Mouse (Mus musculus): Measurements from ENCODE around the gene Kcnab2.

Kcnab2 gene

GRCm38 (mm10) chr4:152477466-152478223 lies at the start of gene Kcnab2:
Gene Kcnab2 (minus strand): TSS chr4:152477871.
- peak; percentile 93 for DNase-seq (ENCODE audit: low read depth)

- DNase-seq (ENCODE audit: low read depth) = peak; percentile 33
Observed at GRCm38 (mm10) chr4:152520083-152520482, 42.4 kb upstream of the Kcnab2 start.

DNA sequence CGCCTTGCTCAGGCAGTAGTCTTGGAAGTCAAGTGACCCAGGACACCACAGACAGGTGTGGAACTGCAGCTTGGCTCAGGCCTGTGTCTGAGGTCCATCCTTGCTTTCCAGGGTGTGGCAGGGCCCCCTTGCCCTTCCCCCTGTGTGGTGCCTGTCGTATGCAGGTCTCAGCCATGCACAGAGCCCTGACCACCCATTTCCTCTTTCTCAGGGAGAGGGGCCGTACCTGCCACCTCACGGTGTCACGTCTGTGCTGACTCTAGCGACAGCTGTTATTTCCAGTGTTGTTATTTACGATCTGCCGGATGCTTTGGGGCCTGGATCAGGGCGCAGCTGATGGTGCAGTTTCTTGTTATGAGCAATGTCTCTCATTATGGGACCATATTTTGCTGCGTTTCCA lies 41.4 kb upstream of the Kcnab2 start:
- no peak for DNase-seq (ENCODE audit: low read depth)

DNA sequence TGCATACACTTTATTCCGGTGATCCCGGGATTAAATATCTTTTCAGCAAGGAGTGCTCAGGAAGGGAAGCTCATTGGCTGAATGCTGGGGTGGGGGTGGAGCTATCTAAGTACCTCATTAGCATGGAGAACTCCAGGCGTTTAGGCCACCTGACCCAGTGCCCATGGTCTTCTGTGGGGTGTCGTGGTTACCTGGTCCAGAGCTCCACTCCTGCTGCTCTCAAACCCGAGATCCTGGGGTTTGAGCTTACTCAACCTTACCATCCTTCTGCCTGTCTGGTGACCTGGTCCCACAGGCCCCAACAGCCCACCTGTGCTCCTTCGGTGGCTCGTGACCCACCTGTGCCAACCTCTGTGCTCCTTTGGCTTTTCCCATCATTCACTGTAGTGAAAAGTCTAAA lies 37.2 kb upstream of the Kcnab2 start:
- DNase-seq (ENCODE audit: low read depth) = no peak

GRCm38 (mm10) chr4:152512221-152512925 lies 34.7 kb upstream of the Kcnab2 start:
- no peak for DNase-seq (ENCODE audit: low read depth)

- DNase-seq (ENCODE audit: low read depth) = no peak
Observed at GRCm38 (mm10) chr4:152494360-152494879, 16.7 kb upstream of the Kcnab2 start.

- DNase-seq (ENCODE audit: low read depth) = peak; percentile 49
Observed at GRCm38 (mm10) chr4:152491250-152491899, 13.7 kb upstream of the Kcnab2 start.

- no peak for DNase-seq (ENCODE audit: low read depth)
Observed at GRCm38 (mm10) chr4:152490311-152490710, 12.6 kb upstream of the Kcnab2 start.

GRCm38 (mm10) chr4:152488046-152488445 lies 10.4 kb upstream of the Kcnab2 start:
- DNase-seq (ENCODE audit: low read depth) = no peak

DNA sequence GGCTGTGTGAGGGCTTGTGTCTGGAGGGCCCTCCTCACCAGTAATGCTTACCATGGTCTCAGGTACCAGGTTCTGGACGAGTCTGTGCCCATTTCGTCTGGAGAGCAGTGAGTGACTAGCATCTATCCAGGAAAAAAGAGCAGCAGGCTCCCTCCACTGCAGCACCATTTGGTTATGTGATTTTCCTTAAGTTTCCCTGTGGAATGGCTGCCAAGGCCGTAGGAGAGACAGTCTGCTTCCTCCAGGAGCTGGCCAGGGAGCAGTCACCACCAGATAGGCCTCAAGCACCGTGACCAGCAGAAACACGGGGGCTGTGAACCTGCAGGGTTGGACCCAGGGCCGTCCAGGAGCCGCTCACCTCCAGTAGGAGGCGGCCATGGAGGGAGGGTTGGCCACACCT lies 2.8 kb upstream of the Kcnab2 start:
- no peak for DNase-seq (ENCODE audit: low read depth)

DNA sequence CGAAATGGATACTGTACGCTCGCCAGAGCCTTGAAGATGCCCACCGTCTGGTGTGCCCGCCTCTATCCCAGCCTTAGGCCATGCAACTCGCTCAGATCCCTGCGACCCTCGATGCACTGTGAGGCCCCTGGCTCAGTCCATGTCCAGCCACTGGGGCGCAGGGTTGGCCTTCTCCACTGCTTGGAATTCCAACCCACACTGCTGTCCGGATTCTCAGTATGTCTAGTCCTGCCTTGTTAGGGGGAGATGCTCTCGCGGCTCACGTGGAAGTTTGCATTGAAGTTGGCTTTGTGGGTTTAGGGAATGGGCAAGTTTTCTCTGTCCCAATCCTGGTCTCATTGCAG lies 525 bp upstream of the Kcnab2 start:
- no peak for DNase-seq (ENCODE audit: low read depth)

DNA sequence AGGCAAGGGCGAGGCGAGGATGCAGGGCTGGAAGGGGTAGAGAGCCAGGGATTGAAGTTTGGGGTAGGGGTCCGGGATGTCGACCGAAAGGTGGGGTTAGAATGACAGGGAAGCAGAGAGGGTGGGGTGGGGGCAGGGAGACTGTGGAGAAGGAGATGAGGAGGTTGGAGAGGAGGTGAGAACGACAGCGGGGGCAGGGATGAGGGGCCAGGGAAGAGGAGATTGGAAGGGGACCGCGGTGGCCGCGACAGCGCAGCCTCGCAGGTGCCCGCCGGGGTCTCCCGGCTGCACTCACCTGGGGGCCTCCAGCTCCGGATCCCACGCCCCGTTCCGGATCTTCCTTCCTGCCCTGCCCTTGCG lies 585 bp downstream of the Kcnab2 start:
- no peak for DNase-seq (ENCODE audit: low read depth)

DNA sequence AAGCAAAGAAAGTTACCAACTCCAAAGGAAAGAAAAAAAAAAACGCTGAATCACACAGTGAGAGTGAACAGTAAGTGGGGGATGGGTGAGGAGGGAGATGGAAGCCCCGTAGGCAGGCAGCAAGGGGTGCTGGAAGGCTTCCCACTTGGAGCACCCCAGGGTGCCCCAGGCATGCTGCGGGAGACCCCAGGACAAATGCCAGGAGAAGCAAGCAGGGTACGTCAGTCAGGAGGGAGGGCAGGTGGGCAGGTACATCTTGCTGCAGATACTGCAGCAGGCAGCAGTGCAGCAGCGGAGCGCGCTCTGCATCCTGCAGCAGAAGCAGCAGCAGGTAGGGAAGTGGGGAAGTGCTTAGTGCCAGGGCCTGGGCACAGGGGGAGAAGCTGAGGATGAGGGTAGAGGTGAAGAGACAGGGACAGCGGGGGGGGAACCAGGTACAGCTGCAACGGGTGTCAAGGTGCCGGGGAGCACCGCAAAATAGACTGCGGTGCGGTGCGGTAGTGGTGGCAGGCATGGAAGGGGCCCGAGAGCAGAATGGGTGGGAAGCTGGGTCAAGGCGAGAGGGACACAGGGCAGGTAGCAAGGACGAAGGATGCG lies 1.1 kb downstream of the Kcnab2 start, which contains the start of gene Nphp4:
Gene Nphp4, plus strand, starts transcription at position 280 of the 597 bp plus-strand sequence.
- DNase-seq (ENCODE audit: low read depth) = no peak

- no peak for DNase-seq (ENCODE audit: low read depth)
Observed at GRCm38 (mm10) chr4:152475941-152476340, 1.7 kb downstream of the Kcnab2 start.

DNA sequence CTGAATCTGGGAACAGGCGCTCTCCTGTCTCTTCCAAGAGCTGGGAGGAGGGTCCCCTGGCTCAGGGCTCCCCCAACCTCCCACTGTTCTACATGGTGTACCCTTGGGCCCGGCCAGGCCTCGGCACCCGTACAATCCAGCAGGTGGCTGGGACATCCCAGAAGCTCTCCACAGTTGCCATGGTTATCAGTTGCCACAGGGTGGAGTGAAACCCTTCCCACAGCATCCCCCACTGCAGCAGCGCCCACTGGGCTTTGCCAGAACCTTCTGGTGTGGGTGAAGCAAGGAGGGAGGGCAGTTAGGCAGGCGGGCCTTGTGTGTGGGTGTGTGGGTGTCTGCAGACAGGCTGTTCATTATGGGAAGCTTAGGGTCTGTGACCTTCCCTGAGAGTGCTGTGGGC lies 9.7 kb downstream of the Kcnab2 start:
- no peak for DNase-seq (ENCODE audit: low read depth)

DNA sequence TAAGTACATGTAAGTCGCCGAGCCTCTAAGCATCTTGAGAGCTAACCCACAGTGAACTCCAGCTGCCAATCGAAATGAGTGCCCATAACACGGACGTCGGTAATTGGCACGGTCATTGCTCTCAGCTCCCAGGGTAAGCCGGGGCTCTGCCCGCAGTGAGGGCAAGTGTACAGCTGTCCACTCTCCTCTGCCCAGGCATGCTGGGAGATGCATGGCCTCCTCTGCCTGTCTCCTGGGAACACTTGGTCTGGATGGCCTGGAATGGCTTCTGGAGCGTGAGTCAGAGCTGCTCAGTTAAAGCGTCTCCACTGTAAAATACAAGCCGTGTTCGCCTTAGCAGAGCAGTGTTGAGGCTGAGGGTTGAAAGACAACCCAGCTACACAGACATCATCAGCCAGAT lies 11.1 kb downstream of the Kcnab2 start:
- DNase-seq (ENCODE audit: low read depth) = no peak

- DNase-seq (ENCODE audit: low read depth) = no peak
Observed at GRCm38 (mm10) chr4:152465116-152465515, 12.6 kb downstream of the Kcnab2 start.

- no peak for DNase-seq (ENCODE audit: low read depth)
Observed at GRCm38 (mm10) chr4:152463147-152463546, 14.5 kb downstream of the Kcnab2 start.

DNA sequence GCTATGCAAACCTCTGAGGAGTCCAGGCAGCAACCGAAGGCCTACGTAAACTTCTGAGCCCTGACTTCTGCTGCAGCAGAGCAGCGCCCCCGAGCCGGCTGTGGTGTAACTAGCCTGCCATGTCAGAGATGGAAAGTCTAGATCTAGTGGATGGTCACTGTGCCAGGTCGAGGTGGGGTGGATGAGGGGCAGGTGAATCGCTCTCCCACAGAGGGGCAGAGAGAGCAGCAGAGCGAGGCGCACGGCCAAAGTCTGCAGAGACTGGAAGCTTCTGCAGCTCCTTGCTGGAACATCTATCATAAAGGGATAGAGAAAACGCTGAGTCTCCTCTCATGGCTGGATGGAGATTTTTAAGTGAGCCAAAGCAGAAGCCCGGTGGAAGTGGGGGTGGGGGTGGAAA lies 15.2 kb downstream of the Kcnab2 start:
- no peak for DNase-seq (ENCODE audit: low read depth)

DNA sequence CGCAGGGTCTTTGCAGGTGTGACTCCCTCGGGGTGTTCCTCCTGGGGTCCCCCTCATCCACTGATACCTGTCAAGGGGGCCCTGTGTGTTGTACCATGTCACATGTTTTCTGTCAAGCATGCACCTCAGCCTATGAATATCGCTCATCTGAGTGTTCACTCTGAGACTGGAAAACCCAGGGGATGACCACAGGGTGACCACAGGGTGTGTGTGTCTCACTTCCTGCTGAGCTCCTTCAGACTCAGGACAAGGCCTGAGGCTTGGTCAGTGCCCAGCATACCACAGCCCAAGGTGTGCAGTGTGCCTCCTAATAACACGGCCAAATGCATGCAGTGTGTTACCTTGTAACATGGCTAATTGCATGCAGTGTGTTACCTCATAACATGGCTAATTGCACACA lies 20.0 kb downstream of the Kcnab2 start:
- DNase-seq (ENCODE audit: low read depth) = no peak

GRCm38 (mm10) chr4:152456609-152457008 lies 21.1 kb downstream of the Kcnab2 start:
- no peak for DNase-seq (ENCODE audit: low read depth)

DNA sequence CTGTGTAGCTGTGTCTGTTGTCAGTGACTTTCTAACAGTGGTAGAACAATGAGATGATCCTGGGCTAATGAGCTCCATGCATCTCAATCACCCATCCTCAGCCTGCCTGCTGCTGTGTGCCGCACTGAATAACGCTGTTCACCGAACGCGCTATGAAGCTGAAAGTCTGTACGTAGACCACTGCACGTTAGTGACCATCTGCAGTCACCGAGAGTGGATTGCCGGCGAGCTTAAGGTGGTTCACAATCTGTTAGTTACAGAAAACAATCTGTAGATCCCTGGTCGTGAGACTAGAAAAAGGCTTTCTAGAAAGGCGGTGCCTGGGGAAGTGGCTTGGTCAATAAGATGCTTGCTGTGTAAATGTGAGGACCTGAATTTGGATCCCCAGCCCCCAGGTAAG lies 23.5 kb downstream of the Kcnab2 start:
- no peak for DNase-seq (ENCODE audit: low read depth)

- no peak for DNase-seq (ENCODE audit: low read depth)
Observed at GRCm38 (mm10) chr4:152453079-152453478, 24.6 kb downstream of the Kcnab2 start.
